Mouse (Mus musculus): ENCODE results near the gene Npcd. TPM values are rescaled to one million over a fixed set of nuclear protein-coding genes. Genes with fewer than 3 reads are reported as not detected.

Gene Npcd
- polyA plus RNA-seq, 1 experiment from 2014 or later, result 0.91 TPM

Other genes with a start within 250 kb of the Npcd start
- gene Dmc1, start 229.1 kb downstream of the Npcd start, polyA plus RNA-seq (2015; fragmentation: Nextera tagmentation; extraction: Ambion mirVana), result 2.2 and 2.5 TPM in 2 replicates
- 1.8 and 1.9 TPM in 2 replicates for gene Fam227a, start 175.3 kb downstream of the Npcd start, polyA plus RNA-seq (2015; fragmentation: Nextera tagmentation; extraction: Ambion mirVana)
- gene Cby1, start 175.0 kb downstream of the Npcd start, polyA plus RNA-seq (2015; fragmentation: Nextera tagmentation; extraction: Ambion mirVana), result 67.3 and 78.6 TPM in 2 replicates
- gene Tomm22, start 163.4 kb downstream of the Npcd start, polyA plus RNA-seq (2015; fragmentation: Nextera tagmentation; extraction: Ambion mirVana), result 207 and 210 TPM in 2 replicates
- gene Josd1, start 146.3 kb downstream of the Npcd start, polyA plus RNA-seq (2015; fragmentation: Nextera tagmentation; extraction: Ambion mirVana), result 27.0 and 28.0 TPM in 2 replicates
- gene Gtpbp1, start 143.4 kb downstream of the Npcd start, polyA plus RNA-seq (2015; fragmentation: Nextera tagmentation; extraction: Ambion mirVana), result 36.4 and 39.1 TPM in 2 replicates
- 6.4 and 7.7 TPM in 2 replicates for gene Sun2, start 91.7 kb downstream of the Npcd start, polyA plus RNA-seq (2015; fragmentation: Nextera tagmentation; extraction: Ambion mirVana)
- gene Dnal4, start 56.4 kb downstream of the Npcd start, polyA plus RNA-seq (2015; fragmentation: Nextera tagmentation; extraction: Ambion mirVana), result 73.3 and 77.6 TPM in 2 replicates
- 8.4 and 9.0 TPM in 2 replicates for gene Nptxr, start 29.5 kb downstream of the Npcd start, polyA plus RNA-seq (2015; fragmentation: Nextera tagmentation; extraction: Ambion mirVana)
- 90.7 and 93.5 TPM in 2 replicates for gene Cbx6, start 451 bp upstream of the Npcd start, polyA plus RNA-seq (2015; fragmentation: Nextera tagmentation; extraction: Ambion mirVana)
- 16.7 and 19.2 TPM in 2 replicates for gene Apobec3, start 57.4 kb upstream of the Npcd start, polyA plus RNA-seq (2015; fragmentation: Nextera tagmentation; extraction: Ambion mirVana)
- gene Cbx7, start 136.9 kb upstream of the Npcd start, polyA plus RNA-seq (2015; fragmentation: Nextera tagmentation; extraction: Ambion mirVana), result 3.1 and 4.6 TPM in 2 replicates
- 5.2 and 5.7 TPM in 2 replicates for gene Pdgfb, start 180.7 kb upstream of the Npcd start, polyA plus RNA-seq (2015; fragmentation: Nextera tagmentation; extraction: Ambion mirVana)

All from embryonic facial prominence, embryonic 15.5 days (tissue).